ENCODE assay signal across 8 mouse cellular contexts in genomic region chr1:134093771-134094526, GRCm38 (mm10). TPM values are rescaled to one million over a fixed set of nuclear protein-coding genes. Genes with fewer than 3 reads are reported as not detected.
A peak's percentile ranks its signal among the peaks of the same experiment; 100 is the strongest.
DNase-seq lines count a peak whose midpoint lies in the region; ATAC-seq and TF ChIP-seq lines count a peak whose summit lies in the region.

No protein-coding gene starts in this region.

- TF ChIP-seq POLR2A in testis, adult 2 months (IDR thresholded peaks at IDR 0.05; ENCODE audit: control insufficient read depth, low read depth, low read length) = no peak
- TF ChIP-seq POLR2A in embryonic fibroblast, embryonic 13.5 days (IDR thresholded peaks at IDR 0.05; ENCODE audit: low read depth, low read length) = peak; percentile 18; the same call in 1 of the 2 replicates

- intact Hi-C loops in left cerebral cortex, postnatal 10 days (cut with DNase I) = no loop called here

- no peak for TF ChIP-seq CTCF in testis, adult 2 months (IDR thresholded peaks at IDR 0.05; ENCODE audit: control insufficient read depth, insufficient read depth, insufficient replicate concordance, low read depth, low read length)
- TF ChIP-seq CTCF in embryonic fibroblast, embryonic 13.5 days (IDR thresholded peaks at IDR 0.05; ENCODE audit: borderline replicate concordance, insufficient read depth, low read length) = no peak
- no peak for TF ChIP-seq CTCF in intestine, postnatal 0 days (IDR thresholded peaks at IDR 0.05; ENCODE audit: low read depth)

- H3K4me2 ChIP-seq in intestine, postnatal 0 days (replicated peaks; ENCODE audit: low read depth) = peak overlapping the region; percentile 68

- peak overlapping the region; percentile 83 for H3K27ac ChIP-seq in testis, adult 2 months (ENCODE audit: control insufficient read depth, insufficient read depth, low read depth, low read length)
- H3K27ac ChIP-seq in embryonic fibroblast, embryonic 13.5 days (ENCODE audit: insufficient read depth, low read length) = peak overlapping the region; percentile 55; the same call in 1 of the 2 replicates
- H3K27ac ChIP-seq in intestine, postnatal 0 days (ENCODE audit: low read depth, low read length) = peak overlapping the region; percentile 77

- no peaks in the 10 kb centered on the region for H3K9me3 ChIP-seq in intestine, postnatal 0 days (ENCODE audit: control insufficient read depth)
- H3K9me3 ChIP-seq in megakaryocyte, embryonic 14.5 days = no peaks in the 10 kb centered on the region

- H3K27me3 ChIP-seq in testis, adult 2 months (ENCODE audit: control insufficient read depth, insufficient read depth, low read length) = no peaks in the 10 kb centered on the region
- H3K27me3 ChIP-seq in intestine, postnatal 0 days (replicated peaks; ENCODE audit: control insufficient read depth, insufficient read depth, low read length) = no peaks in the 10 kb centered on the region
- no peaks in the 10 kb centered on the region for H3K27me3 ChIP-seq in megakaryocyte, embryonic 14.5 days (replicated peaks)

- WGBS in intestine, postnatal 0 days = 70% methylated on average over 13 of the region's 13 CpGs

- no peak overlapping the region for H3K9ac ChIP-seq in intestine, postnatal 0 days (ENCODE audit: low read depth, low read length)

- no peak for ATAC-seq in intestine, postnatal 0 days

- H3K4me1 ChIP-seq in testis, adult 2 months (ENCODE audit: control insufficient read depth, insufficient read depth, low read length) = peaks cover 28% of the 10 kb centered on the region
- peaks cover 39% of the 10 kb centered on the region for H3K4me1 ChIP-seq in embryonic fibroblast, embryonic 13.5 days (ENCODE audit: control insufficient read depth, insufficient read depth, low read length)
- peaks cover 41% of the 10 kb centered on the region for H3K4me1 ChIP-seq in intestine, postnatal 0 days (replicated peaks; ENCODE audit: control insufficient read depth, insufficient read depth, low read length)
- H3K4me1 ChIP-seq in megakaryocyte, embryonic 14.5 days = peaks cover 80% of the 10 kb centered on the region

- H3K4me3 ChIP-seq in testis, adult 2 months (ENCODE audit: control insufficient read depth, low read depth, low read length) = no peak overlapping the region
- H3K4me3 ChIP-seq in embryonic fibroblast, embryonic 13.5 days (ENCODE audit: insufficient read depth, low read length) = no peak overlapping the region
- no peak overlapping the region for H3K4me3 ChIP-seq in intestine, postnatal 0 days (ENCODE audit: low read depth, low read length)
- peak overlapping the region; percentile 91 for H3K4me3 ChIP-seq in megakaryocyte, embryonic 14.5 days (replicated peaks)

- H3K36me3 ChIP-seq in testis, adult 2 months (ENCODE audit: control insufficient read depth, insufficient read depth, low read length) = no peaks in the 10 kb centered on the region
- H3K36me3 ChIP-seq in intestine, postnatal 0 days (ENCODE audit: control insufficient read depth, insufficient read depth) = no peaks in the 10 kb centered on the region
- H3K36me3 ChIP-seq in megakaryocyte, embryonic 14.5 days (replicated peaks; ENCODE audit: low read length) = no peaks in the 10 kb centered on the region

- no peak for DNase-seq in testis, postnatal 10 days (ENCODE audit: low spot score)
- no peak for DNase-seq in right cerebral cortex, postnatal 10 days (ENCODE audit: low spot score in 2 of 2)
- DNase-seq in right cerebral cortex, adult 2 months (ENCODE audit: low spot score in 2 of 2) = no peak
- DNase-seq in left cerebral cortex, postnatal 10 days (ENCODE audit: extremely low spot score in 1 of 2, low spot score in 2 of 2) = no peak

RNA-seq across cellular contexts. Expression of gene Btg2, which starts 15.0 kb away (rescaled TPM):
- polyA plus RNA-seq in testis, adult 2 months (2012; rRNA removed) = 2.9 and 4.1 TPM in 2 replicates
- polyA plus RNA-seq in embryonic fibroblast, embryonic 13.5 days (2011; ENCODE audit: insufficient read length, low read depth, missing spikeins) = 96.4 and 125 TPM in 2 replicates
- polyA plus RNA-seq in intestine, postnatal 0 days (2015; fragmentation: Nextera tagmentation; extraction: Ambion mirVana) = 30.0 and 32.6 TPM in 2 replicates
- polyA plus RNA-seq in megakaryocyte, embryonic 14.5 days (2012; ENCODE audit: insufficient read depth, low replicate concordance) = 8.3 and 13.9 TPM in 2 replicates
- total RNA-seq in left cerebral cortex, postnatal 10 days (2021) = 10 to 100 TPM; 10.0 to 11.5 TPM

RNA-seq across cellular contexts. Expression of gene Chit1, which starts 17.1 kb away (rescaled TPM):
- polyA plus RNA-seq in testis, adult 2 months (2012; rRNA removed) = 8.7 and 10.4 TPM in 2 replicates
- polyA plus RNA-seq in embryonic fibroblast, embryonic 13.5 days (2011; ENCODE audit: insufficient read length, low read depth, missing spikeins) = not detected in 2 replicates
- 0.25 TPM in 1 of 2 replicates, not detected in the other for polyA plus RNA-seq in intestine, postnatal 0 days (2015; fragmentation: Nextera tagmentation; extraction: Ambion mirVana)
- not detected in 2 replicates for polyA plus RNA-seq in megakaryocyte, embryonic 14.5 days (2012; ENCODE audit: insufficient read depth, low replicate concordance)
- total RNA-seq in left cerebral cortex, postnatal 10 days (2021) = under 1 TPM; 0.26 to 0.60 TPM

RNA-seq across cellular contexts. Expression of gene Fmod, which starts 56.9 kb away (rescaled TPM):
- polyA plus RNA-seq in testis, adult 2 months (2012; rRNA removed) = 3.6 and 5.1 TPM in 2 replicates
- polyA plus RNA-seq in embryonic fibroblast, embryonic 13.5 days (2011; ENCODE audit: insufficient read length, low read depth, missing spikeins) = 35.4 and 74.2 TPM in 2 replicates
- 2.2 and 2.4 TPM in 2 replicates for polyA plus RNA-seq in intestine, postnatal 0 days (2015; fragmentation: Nextera tagmentation; extraction: Ambion mirVana)
- polyA plus RNA-seq in megakaryocyte, embryonic 14.5 days (2012; ENCODE audit: insufficient read depth, low replicate concordance) = not detected in 2 replicates
- total RNA-seq in left cerebral cortex, postnatal 10 days (2021) = 10 to 100 TPM; 15.6 to 15.8 TPM
